Mouse (Mus musculus): Measurements from ENCODE around the gene Camk2g. TPM values are rescaled to one million over a fixed set of nuclear protein-coding genes. Genes with fewer than 3 reads are reported as not detected.

Gene Camk2g
- polyA plus RNA-seq, 1 experiment = 74.2 TPM

DNA sequence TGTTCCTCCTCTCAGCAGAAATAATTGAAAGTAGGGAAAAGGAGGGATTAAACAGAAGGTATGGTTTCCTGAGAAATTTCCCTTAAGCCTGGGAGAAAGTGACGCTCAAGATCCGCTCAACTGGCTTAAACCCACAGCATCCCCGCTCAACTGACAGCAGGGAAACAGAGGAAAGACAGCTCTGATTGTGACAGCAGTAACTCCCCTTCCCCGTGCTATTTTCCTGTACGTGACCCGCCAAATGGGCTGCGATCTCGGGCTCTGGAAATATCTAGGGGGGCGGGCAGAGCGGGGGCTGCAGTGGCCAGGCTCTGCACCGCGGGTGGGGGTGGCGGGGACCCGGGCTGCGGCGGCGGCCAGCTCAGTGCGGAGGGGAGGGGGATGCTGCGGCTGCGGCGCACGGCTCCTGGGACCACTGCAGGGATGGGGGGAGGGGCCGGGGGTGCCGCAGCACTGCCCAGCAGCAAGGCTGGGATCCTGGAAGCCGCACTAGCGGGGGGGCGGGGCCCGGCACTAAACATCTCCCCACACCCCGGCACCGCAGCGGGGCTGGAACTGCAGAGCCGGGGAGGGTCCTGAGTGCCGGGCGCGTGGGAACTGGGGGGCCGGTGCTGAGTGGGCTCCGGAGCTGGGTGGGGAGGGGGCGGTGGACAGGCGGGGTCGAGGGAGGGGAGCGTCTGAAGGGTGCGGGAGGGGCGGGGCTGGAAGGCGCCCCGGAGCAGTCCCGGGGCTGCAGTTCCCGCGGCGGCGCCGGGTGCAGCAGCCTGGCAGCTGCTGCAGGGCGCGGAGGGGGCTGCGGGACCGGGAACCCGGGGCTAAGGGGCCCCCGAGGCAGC, 748 bp downstream of the Camk2g start:
- no peaks in the 10 kb centered on the region for H3K27me3 ChIP-seq (ENCODE audit: control insufficient read depth, insufficient read depth, insufficient read length)
- peaks cover 76% of the 10 kb centered on the region for H3K79me2 ChIP-seq (ENCODE audit: control insufficient read depth, insufficient read depth)
- peak overlapping the region; percentile 74 for H3K4me3 ChIP-seq (ENCODE audit: insufficient read depth, poor library complexity, severe bottlenecking)
- peaks cover 53% of the 10 kb centered on the region for H3K79me3 ChIP-seq (ENCODE audit: low read depth)
- H3ac ChIP-seq (ENCODE audit: control insufficient read depth, insufficient read length, low read depth) = peak overlapping the region; percentile 97
- TF ChIP-seq FOSL1 (IDR thresholded peaks at IDR 0.05; ENCODE audit: insufficient read depth, low read length, poor library complexity, severe bottlenecking) = no peak
- no peak for TF ChIP-seq CEBPB (IDR thresholded peaks at IDR 0.05; ENCODE audit: low read depth)
- TF ChIP-seq USF1 (IDR thresholded peaks at IDR 0.05; ENCODE audit: low read depth) = no peak
- no peak for TF ChIP-seq MYOG (IDR thresholded peaks at IDR 0.05; ENCODE audit: control insufficient read depth, extremely low read depth, insufficient read length)
- TF ChIP-seq MYOD1 (IDR thresholded peaks at IDR 0.05; ENCODE audit: control insufficient read depth, insufficient read length, low read depth) = no peak
- TF ChIP-seq MAX (IDR thresholded peaks at IDR 0.05) = no peak
- no peak for TF ChIP-seq CTCF (IDR thresholded peaks at IDR 0.05; ENCODE audit: control insufficient read depth, insufficient read depth, insufficient read length)
- H3K36me3 ChIP-seq (ENCODE audit: control insufficient read depth, insufficient read depth) = peaks cover 42% of the 10 kb centered on the region

DNA sequence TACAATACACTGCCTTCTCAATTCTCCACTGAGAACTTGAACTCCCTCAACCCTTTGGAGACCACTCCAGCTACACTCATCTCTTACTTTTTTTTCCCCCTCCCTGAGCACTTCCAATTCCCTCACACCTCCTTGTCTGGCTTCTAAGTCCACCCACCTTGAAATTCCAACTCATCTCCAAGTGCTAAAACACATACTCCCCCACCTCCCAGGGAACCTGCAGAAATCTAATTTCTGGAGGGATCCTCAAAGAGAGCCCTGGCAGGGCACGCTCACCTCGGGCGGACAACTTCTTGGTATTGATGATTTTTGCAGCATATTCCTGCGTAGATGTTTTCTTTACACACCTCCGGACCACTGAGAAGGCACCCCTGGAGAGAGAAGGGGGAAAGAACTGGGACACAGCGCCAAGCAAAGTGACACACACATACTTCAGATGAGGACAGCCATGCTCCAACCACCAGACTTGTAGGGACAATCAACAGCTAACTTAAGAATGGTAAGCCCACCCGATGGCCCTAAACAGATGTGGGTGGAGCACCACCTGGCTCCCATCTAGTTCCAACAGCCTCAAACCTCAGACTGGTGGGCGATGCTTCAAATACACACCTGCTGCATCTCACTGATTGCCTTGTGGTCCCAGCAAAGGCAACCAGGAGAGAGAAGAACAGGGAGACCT, 1.5 kb downstream of the Camk2g start:
- peaks cover 48% of the 10 kb centered on the region for H3K36me3 ChIP-seq (ENCODE audit: control insufficient read depth, insufficient read depth)
- H3K4me3 ChIP-seq (ENCODE audit: insufficient read depth, poor library complexity, severe bottlenecking) = peak overlapping the region; percentile 74
- H3K27me3 ChIP-seq (ENCODE audit: control insufficient read depth, insufficient read depth, insufficient read length) = no peaks in the 10 kb centered on the region
- H3ac ChIP-seq (ENCODE audit: control insufficient read depth, insufficient read length, low read depth) = peak overlapping the region; percentile 39
- peaks cover 84% of the 10 kb centered on the region for H3K79me2 ChIP-seq (ENCODE audit: control insufficient read depth, insufficient read depth)
- H3K79me3 ChIP-seq (ENCODE audit: low read depth) = peaks cover 61% of the 10 kb centered on the region
- TF ChIP-seq MYOG (IDR thresholded peaks at IDR 0.05; ENCODE audit: control insufficient read depth, extremely low read depth, insufficient read length) (no peak), MYOD1 (IDR thresholded peaks at IDR 0.05; ENCODE audit: control insufficient read depth, insufficient read length, low read depth) (no peak), MAX (IDR thresholded peaks at IDR 0.05) (no peak), FOSL1 (IDR thresholded peaks at IDR 0.05; ENCODE audit: insufficient read depth, low read length, poor library complexity, severe bottlenecking) (no peak)

DNA sequence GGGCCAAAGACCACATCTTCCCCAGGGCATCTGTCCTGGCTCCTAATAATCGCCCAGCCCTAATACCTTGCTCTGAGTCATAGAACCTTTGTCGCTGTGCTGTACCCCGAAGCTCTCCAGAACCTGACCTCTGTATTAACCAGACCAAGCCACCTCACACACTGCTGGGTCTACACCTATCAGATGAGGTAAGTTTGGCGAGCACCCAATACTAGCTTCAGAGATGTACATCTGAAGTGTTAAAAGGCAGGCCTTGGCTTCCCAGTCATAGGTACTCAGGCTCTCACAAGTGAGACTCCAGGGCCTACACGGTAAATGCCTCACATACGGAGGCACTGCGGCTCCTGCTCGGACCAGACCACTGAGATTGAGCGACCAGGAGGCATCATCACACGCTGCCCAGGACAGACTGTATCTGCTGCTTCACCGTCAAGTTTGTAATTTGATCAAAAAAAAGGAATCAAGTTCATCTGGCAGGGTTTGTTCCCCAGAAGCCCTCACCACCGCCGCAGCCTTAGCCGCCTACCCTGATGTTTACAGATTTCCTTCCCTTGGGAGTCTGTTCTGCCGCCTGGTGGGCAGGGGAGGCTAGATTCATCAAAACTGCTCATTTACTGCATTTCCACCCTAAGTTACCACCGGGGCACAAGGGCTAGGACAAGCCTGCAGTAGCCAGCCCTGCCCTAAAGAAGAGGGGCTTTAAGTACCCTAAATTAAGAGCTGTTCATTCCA, 2.2 kb downstream of the Camk2g start:
- Histone ChIP-seq H3K4me3 (ENCODE audit: insufficient read depth, poor library complexity, severe bottlenecking) (peak overlapping the region; percentile 74), H3K36me3 (ENCODE audit: control insufficient read depth, insufficient read depth) (peaks cover 55% of the 10 kb centered on the region), H3K79me2 (ENCODE audit: control insufficient read depth, insufficient read depth) (peaks cover 91% of the 10 kb centered on the region), H3K79me3 (ENCODE audit: low read depth) (peaks cover 68% of the 10 kb centered on the region), H3K27me3 (ENCODE audit: control insufficient read depth, insufficient read depth, insufficient read length) (no peaks in the 10 kb centered on the region), H3ac (ENCODE audit: control insufficient read depth, insufficient read length, low read depth) (peak overlapping the region; percentile 56)
- TF ChIP-seq CTCF (IDR thresholded peaks at IDR 0.05; ENCODE audit: control insufficient read depth, insufficient read depth, insufficient read length) (peak; percentile 4), USF1 (IDR thresholded peaks at IDR 0.05; ENCODE audit: low read depth) (no peak)

DNA sequence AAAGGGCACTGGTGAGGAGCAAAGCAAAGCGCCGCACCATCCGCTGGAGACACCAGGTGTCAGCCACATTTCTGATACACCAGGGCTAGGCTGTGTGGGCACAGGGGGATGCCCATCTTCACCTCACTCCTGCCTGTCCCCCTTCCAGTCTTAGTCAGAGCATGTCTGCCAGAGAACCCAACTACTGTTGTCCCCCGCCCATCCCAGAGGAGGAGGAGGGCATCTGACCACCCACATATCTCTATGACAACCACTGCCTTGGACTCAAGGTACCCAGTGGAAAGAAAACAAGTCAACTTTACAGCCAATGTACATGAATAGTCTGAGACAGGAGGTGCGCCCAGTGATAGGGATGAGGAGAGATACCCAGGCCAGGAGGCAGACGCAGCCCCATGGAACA, 2.9 kb downstream of the Camk2g start:
- no peak for TF ChIP-seq USF1 (IDR thresholded peaks at IDR 0.05; ENCODE audit: low read depth)
- TF ChIP-seq MYOD1 (IDR thresholded peaks at IDR 0.05; ENCODE audit: control insufficient read depth, insufficient read length, low read depth) = no peak
- no peak for TF ChIP-seq CEBPB (IDR thresholded peaks at IDR 0.05; ENCODE audit: low read depth)
- no peak for TF ChIP-seq MAX (IDR thresholded peaks at IDR 0.05)
- TF ChIP-seq MYOG (IDR thresholded peaks at IDR 0.05; ENCODE audit: control insufficient read depth, extremely low read depth, insufficient read length) = no peak
- TF ChIP-seq FOSL1 (IDR thresholded peaks at IDR 0.05; ENCODE audit: insufficient read depth, low read length, poor library complexity, severe bottlenecking) = no peak
- no peak for TF ChIP-seq CTCF (IDR thresholded peaks at IDR 0.05; ENCODE audit: control insufficient read depth, insufficient read depth, insufficient read length)
- no peaks in the 10 kb centered on the region for H3K27me3 ChIP-seq (ENCODE audit: control insufficient read depth, insufficient read depth, insufficient read length)
- H3K36me3 ChIP-seq (ENCODE audit: control insufficient read depth, insufficient read depth) = peaks cover 62% of the 10 kb centered on the region
- H3K79me3 ChIP-seq (ENCODE audit: low read depth) = peaks cover 75% of the 10 kb centered on the region
- no peak overlapping the region for H3ac ChIP-seq (ENCODE audit: control insufficient read depth, insufficient read length, low read depth)
- no peak overlapping the region for H3K4me3 ChIP-seq (ENCODE audit: insufficient read depth, poor library complexity, severe bottlenecking)
- peaks cover 97% of the 10 kb centered on the region for H3K79me2 ChIP-seq (ENCODE audit: control insufficient read depth, insufficient read depth)

DNA sequence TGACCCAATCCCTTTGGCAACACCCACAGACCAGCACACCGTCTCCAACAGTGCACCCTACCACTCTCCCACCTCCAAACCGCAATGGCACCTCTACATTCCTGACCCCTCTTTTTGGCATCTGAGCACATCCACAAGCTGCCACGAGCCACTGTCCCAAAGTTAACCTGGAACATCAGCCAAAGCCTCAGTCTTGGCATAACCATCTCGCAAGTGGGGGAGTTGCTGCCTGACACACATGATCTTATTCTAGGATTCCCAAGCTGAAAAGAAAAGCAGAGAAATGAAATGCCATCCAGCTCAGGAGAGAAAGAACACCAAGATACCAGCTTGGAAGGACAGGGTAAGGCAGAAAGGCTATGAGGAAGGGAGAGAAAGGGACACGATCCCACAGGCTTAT, 3.4 kb downstream of the Camk2g start:
- H3K4me3 ChIP-seq (ENCODE audit: insufficient read depth, poor library complexity, severe bottlenecking) = no peak overlapping the region
- TF ChIP-seq FOSL1 (IDR thresholded peaks at IDR 0.05; ENCODE audit: insufficient read depth, low read length, poor library complexity, severe bottlenecking) (no peak), CTCF (IDR thresholded peaks at IDR 0.05; ENCODE audit: control insufficient read depth, insufficient read depth, insufficient read length) (no peak), CEBPB (IDR thresholded peaks at IDR 0.05; ENCODE audit: low read depth) (no peak), MYOD1 (IDR thresholded peaks at IDR 0.05; ENCODE audit: control insufficient read depth, insufficient read length, low read depth) (no peak), MAX (IDR thresholded peaks at IDR 0.05) (no peak), MYOG (IDR thresholded peaks at IDR 0.05; ENCODE audit: control insufficient read depth, extremely low read depth, insufficient read length) (no peak), USF1 (IDR thresholded peaks at IDR 0.05; ENCODE audit: low read depth) (no peak)
- H3K79me2 ChIP-seq (ENCODE audit: control insufficient read depth, insufficient read depth) = peaks cover 97% of the 10 kb centered on the region
- H3ac ChIP-seq (ENCODE audit: control insufficient read depth, insufficient read length, low read depth) = no peak overlapping the region
- H3K36me3 ChIP-seq (ENCODE audit: control insufficient read depth, insufficient read depth) = peaks cover 67% of the 10 kb centered on the region
- H3K27me3 ChIP-seq (ENCODE audit: control insufficient read depth, insufficient read depth, insufficient read length) = no peaks in the 10 kb centered on the region
- peaks cover 80% of the 10 kb centered on the region for H3K79me3 ChIP-seq (ENCODE audit: low read depth)
